Mouse (Mus musculus): ENCODE measurements at regions not wholly inside any gene's neighbourhood (a gene's known extent, or its start where the extent isn't known, plus 50 kb on each side); places are given as distances from the start of the nearest gene placed in this dataset.
A peak's percentile ranks its signal among the peaks of the same experiment; 100 is the strongest.

DNA sequence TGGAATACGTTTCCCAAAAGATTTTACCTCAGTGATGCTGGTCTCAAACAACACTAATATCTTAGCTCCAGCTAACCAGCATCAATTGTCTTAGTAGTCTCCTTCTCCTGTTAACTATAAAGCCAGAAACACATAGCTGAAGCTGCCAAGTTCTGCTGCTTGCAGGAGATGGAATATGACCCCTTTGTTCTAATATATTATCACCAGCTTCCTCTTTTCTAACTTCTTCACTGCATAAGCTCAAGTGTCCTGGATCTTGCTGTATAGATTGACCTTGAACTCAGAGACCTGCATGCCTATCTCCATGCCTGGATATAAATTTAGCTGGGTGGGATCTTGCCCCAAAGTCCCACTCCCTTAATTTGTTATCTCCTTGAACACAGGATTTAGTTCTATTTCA is 94.8 kb downstream of the Rbm46 start:
- DNase-seq: no peak

DNA sequence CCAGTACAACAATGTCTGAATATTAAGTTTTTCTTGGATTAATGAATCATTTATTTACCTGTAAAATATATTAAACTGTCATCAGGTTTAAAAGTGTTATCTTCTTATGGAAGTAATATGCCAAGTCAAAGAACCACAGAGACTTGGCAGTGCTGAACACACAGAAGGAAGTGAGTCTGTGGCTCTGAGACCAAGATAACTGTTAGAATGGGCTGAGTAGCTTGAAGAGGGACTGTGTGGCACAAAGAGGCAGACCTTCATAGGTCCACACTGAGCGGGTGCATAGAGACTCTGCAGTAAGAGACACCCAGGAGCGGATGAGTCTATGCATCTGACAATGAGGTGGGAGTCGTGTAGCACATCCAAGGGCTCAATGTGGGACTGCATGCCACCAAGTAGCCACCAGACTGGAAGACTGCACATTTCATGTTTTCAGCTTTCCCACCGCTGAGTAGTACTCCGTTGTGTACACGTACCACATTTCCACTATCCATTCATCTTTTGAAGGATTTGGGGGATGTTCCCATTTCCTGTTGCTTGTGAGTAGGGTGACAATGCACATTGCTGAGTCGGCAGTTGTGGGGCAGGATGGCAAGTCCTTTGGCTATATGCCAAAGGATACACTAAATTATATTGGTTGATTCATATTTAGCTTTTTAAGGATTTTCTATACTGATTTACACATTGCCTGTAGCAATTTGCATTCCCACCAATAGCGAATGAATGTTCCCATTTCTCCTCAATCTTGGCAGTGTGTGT is 105.6 kb downstream of the Rbm46 start:
- DNase-seq: no peak

DNA sequence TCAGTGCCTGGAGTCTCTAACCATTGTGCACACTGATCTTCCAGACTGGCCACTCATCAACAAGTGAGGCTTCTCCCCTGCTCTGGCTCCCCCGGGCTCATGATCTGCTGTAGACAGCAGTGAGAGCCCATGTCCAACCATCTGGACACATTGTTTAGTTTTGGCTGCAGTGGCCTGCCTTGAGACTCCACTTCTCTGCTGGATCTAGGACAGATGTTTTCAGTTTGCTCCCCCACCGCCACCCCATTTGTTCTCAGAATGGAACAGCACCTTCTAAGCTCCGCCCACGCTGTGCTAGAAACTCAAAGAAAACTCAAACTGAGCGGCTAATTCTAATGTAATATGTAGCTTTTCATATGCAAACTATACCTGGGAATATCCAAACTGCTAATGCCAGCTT is 108.8 kb downstream of the Rbm46 start:
- no peak for DNase-seq

DNA sequence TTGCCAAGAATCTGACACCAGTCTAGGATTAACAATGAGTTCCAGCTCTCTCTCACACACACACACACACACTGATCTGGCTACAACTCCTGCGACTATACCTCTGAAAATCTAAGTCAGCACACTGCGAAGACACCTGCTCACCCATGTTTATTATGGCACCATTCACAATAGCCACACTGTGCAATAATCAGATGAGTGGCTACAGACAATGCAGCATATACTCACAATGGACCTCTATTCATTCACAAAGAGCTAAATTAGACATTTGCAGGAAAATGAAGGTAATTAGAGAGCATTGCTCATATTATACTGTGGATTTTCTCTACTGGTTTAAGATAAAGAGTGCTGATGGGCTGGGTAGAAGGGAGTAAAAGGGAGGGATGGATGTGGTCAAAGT is 116.3 kb downstream of the Rbm46 start:
- no peak for DNase-seq

DNA sequence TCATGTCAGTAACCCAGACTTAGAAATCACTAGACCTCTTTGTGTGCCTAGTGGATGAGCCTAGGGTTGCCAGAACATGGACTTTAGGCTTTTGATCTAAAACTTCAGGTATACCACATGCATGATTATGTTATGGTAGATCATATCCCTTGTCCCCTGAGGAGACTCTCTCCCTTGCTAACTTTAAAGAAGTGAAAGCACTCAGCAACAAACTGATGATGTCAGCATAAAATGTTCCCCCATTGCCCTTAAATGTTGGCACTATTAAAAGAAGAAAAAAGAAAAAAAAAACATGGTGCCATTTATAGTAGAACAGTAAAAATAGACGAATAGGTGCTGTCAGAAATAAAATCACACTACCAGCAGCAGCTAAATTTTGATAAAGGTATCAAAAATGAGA is 117.3 kb downstream of the Rbm46 start:
- no peak for DNase-seq

DNA sequence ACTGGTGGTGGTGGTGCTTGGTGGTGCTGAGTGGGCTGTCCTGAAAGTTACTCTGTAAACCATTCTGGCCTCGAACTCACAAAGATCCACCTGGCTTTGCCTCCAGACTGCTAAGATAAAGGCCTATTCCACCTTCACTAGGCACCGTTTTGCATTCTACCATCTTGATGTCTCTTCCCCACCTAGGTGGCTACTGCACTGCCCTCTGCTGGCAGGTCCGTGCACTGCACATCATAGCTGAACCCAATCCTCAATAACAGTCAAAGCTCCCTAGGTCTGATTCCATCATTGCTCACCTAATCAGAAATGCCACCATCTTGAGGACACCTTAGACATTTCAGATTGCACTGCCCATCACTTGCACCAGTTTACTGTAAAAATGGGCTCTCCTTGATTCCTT is 150.7 kb downstream of the Rbm46 start:
- peak; percentile 65 for DNase-seq

DNA sequence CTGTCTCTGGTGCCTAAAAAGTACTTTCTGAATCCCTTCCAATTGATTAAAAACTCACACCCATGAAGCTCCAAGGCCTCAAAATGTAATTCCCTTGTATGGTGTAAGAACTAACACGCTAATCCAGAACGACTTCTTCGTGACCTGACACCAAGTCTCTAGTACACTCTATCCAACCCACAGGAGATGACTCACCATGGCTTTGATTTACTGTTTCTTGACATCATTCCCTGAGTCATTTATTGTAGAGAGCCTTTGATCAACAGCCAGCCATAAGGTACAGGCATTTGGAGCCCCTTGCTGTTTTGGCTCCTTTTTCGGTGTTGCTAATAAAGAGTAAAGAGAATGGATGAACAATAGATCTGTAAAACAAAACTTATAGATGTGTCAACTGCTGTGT is 159.7 kb upstream of the Npy2r start:
- no peak for DNase-seq

DNA sequence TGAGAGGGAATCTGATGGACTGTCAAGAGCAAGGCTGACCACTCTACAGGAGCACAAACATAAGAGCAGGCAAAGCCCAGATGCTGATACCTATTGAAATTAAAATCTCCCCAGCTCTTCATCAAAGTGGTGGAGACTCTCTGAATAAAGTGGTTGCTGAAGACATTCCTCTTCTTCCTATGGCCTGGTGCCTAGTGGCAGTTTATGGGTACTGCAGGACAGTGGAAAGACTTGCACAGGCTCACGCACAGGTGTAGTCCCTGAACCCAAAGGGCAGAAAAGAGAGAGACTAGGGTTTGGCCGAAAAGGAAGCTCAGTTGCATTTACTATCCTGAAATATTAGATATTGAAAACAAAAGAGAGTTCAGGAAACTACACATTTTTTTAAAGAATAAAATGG is 144.2 kb upstream of the Npy2r start:
- DNase-seq: no peak

DNA sequence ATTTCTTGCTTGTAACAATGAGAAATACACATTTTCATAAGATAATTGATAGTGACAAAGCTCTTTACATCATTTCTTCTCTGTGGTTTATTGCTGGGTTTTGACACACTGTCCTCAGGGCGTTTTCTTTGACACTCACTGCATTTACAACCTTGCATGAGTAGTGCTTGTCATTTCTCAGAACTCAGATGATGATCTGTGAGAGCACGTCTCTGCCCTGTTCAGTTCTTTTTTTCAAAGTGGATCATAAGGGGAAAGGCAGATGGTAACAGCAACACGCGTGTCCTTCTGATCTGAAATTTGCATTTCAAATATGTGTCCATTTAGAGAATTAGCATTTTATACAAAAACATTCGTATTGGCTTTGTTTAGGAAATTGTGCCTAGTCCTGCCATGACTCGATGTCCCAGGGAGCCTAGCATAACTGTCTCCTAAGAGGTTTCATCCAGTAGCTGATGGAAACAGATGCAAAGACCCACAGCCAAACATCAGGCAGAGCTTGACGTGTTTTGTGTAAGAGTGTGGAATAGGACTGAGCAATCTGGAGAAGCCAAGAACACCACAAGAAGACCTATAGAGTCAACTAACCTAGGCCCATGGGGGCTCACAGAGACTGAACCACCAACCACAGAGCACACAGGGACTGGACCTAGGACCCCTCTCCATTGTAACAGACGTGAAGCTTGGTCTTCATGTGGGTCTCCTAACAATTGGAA is 108.4 kb upstream of the Npy2r start:
- DNase-seq: no peak

DNA sequence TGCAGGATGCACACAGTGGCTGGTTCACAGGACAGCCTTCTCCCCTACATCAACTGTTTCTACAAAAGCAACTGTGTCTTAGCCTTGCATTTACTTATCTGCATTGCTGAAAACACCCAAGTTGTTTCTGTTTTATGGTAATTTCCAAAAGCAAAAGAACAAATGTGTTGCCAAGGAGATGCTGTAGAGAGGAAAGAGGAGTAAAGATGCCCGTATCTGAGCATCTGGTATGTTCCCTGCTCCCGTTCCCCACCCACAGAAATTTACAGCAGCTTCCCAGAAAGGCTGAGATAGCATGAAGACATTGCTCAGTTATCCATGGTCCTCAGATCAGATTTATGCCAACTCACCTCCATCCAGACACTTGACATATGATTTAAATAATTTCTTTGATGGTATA is 104.5 kb upstream of the Npy2r start:
- DNase-seq: no peak

DNA sequence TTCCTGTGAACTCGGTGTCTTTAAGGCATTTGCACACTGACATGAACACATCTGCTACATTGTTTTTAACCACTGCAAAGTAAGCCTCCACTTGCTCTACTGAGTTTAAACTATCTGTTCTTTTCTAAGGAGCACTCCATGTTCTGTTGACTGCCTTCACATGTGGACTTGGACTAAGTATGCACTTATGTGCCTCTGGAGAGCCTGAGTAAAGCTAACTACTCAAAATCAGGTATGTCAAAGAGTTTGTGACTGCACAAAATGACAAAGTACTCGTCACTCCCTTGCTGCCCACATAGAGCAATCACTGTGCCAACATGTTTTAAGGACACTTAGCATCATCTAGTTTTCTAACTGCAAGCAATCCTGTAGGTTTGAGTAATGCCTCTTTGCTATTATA is 92.2 kb upstream of the Npy2r start:
- no peak for DNase-seq

DNA sequence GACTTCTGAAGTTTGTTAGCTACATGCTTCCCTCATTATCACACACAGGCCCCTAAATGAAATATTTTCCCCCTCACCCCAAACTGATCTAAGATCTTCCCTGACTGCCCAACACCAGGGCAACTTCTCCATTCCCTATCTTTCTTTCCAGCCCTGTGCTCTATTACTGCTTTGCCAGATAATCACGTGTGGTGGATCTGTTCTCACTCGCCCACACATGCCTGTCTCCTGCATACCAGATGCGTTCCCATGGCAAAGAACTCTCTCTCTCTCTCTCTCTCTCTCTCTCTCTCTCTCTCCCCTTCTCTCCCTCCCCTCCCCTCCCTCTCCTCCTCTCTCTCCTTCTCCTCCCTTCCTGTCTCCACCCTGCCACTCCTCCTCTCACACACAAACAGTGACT is 88.8 kb upstream of the Npy2r start:
- no peak for DNase-seq

DNA sequence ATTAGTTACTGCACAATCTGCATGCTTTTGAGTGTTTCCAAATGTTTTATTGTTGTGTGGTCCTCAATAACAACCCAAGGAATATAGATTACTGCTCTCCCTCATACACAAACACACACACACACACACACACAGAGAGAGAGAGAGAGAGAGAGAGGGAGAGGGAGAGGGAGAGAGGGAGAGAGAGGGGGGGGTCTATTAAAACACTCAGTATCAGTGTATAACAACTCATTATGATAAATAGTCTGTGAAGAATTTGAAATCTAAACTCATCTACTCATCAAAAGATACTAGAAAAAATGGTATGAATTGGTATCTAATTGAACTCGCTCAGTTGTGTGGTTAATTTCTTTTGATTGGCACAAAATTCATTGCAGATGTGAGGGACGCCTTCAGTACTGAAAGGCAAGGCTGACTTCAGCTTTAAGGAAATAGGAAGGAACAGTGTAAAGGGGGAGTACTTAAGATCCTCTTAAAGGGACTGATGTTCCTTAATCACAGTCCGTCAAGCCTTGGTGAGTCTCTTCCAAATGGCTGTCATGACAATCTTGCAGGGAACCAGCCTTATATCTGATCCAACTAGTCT is 72.6 kb upstream of the Npy2r start:
- DNase-seq: no peak

DNA sequence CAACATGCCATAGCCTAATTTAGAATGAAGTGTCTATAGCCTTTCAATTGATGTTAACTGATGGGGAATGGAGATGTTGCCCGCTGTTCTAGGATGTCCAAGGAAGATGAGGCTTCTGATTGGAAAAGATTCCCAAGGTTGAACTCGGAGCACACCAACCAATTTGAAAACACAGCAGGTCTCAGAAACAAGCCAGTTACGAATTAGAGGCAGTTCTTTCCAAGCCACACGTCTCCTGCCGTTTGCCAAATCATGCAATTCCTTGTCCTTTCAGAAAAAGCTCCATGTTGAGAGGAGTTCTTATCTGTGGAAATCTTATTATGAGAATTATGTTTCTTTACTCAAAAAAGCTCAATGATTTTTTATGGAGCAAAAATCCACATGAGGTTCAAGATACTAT is 71.5 kb upstream of the Npy2r start:
- no peak for DNase-seq

DNA sequence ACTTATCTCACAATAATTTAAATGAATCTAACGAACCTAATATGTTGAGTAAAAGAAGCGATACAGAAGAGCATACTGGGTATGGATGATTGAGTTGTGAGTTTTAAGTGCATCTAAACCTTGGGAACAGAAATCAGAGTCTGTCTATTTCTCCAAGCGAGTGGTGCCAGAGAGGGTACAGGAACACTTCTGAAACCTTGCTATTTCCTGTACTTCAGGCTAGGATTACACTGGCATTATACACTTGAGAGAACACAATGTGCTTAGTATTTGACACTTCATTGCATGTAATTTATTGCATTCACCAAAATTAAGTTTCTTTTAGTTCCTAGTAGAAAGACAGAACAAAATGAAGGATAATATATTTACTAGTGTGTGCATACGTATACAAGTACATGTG is 54.0 kb upstream of the Npy2r start:
- no peak for DNase-seq

DNA sequence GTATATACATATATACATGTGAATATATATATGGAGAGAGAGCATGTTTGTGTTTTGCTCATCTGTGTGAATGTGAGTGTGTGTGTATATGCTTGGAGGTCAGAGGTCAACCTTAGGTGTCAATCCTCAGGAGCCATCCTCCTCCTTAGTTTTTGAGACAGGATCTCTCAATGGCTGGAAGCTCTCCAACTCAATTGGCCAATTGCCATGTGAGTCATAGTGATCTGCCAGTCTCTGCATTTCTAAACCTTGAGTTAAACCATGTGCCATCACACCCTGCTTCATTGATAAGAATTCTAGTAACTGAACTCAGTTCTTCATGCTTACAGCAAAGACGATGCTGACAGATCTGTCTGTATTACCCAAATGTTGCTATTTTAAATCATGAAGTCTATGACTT is 50.8 kb upstream of the Npy2r start:
- no peak for DNase-seq

All from gastrocnemius, postnatal 10 days (tissue).